Mouse (Mus musculus): ENCODE data around the gene Eif1ad.
"Not testable (repeated sequence)": the region's sequence is repeated elsewhere in the genome, so short reads cannot be mapped to it uniquely, and the experiment has no call there.

The Eif1ad gene

DNA sequence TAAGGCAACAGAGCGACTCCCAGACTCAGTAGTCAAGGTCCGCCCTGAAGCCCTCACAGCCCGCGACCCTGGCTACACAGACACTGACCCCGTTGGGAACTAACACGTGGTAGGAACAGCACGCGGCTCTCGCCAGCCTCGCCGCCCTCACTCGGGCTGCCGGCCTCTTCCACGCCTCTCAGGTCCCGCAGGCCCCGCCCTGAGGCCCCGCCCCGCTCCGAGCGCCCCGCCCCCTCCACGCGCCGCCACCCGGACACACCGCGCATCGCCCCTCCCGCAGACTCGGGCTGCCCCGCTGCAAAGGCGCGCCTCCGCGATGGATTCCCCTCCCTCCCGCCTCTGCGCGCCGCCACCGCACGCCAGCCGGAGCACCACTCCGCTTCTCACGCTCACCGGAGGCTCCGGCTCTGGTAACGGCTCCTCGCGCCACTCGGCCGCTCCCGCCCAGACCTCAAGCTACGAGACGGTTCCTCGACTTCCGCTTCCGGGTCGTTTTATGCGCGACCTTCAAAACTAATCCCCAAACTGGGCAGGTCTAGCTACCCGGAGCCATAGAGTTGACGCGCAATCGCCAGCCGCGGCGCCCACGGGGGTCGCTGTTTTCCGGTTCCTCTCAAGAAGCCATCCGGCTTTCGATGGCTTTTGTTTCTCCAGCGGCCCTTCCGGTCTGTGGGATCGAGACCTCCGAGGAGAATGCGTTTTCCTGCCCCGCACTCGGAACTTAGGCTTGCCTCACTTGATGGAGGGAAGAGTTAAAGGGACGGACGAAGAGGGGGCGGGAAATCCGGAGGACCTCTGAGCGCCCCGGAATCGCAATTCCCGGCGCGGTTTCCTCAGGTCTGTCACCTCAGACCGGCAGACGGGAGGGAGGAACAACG, at the start of gene Eif1ad:
Gene Eif1ad, plus strand, starts transcription at position 567 of the 878 bp plus-strand sequence.
- DNase-seq (ENCODE audit: low spot score in 2 of 2): peak; percentile 93 to 98

DNA sequence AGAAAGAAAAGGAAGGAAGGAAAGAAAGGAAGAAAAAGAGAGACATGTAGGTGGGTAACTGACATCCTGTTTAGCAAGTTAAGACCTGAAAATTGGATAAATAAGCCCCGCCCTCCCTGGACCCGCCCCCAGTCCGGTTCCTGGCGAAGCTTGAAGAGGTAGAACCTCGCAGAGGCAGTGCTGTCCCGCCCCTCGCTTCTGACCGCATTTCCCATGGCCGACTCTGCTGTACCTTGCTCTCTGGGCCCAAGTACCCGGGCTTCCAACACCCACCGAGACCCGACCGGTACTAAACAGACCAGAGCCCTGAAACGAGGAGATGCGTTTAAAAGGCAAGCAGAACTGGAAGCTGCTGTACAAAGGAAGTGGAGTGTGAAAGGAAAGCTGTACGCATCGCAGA, 42.7 kb upstream of the Eif1ad start:
- DNase-seq (ENCODE audit: low spot score in 2 of 2): no peak

DNA sequence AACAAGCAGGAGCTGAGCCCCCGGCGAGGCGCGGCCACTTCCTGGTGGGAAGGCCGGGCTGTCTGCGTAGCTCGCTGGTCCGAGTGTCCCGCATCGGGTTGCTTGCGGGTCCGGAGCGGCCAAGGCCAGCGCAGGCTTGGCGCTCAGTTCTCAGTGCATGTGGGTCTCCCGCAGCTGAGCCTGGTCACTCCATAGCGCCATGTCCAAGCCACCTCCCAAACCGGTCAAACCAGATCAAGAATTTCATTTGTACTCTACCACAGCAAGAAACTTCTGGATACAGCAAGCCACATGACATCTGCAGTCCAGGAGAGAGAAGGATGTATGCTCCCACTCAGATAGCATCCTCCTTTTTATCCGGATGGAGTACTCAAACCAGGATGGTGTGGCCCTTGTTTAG, 38.6 kb upstream of the Eif1ad start:
- DNase-seq (ENCODE audit: low spot score in 2 of 2): no peak

DNA sequence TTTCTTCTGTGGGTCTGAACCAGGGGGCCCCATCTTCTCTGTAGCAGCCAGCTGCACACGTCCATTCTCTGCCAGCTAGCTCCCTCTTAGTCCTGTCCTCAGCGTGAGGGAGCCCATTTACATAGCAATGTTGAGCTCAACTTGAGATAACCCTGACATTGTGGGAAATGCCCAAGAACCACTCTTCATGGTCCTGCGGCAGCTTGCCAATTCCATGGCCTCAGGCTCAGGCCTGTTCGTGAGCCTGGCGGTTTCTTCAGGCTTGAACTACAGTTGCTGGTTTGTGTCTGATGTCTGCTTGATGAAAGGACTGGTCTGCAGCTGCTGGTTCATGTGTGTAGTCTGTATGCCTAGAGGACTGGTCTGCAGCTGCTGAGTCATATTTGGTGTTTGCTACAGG, 31.8 kb upstream of the Eif1ad start:
- DNase-seq (ENCODE audit: low spot score in 2 of 2): no peak

DNA sequence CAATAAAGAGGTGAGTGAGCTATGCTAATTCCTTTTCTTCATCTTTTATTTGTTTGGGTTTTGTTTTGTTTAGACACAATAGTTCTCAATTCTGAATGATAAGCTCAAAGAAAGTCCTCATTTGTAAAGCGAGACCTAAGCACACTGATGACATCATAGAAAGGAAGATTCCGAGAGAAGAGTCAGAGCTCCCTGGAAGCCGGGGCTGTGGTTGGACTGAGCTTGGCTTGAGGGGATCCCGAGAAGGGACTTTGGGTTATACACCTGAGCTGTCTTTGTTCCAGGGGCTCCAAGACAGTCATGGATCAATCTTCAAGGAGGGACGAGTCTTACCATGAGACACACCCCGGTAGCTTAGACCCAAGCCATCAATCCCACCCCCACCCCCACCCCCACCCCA, 31.1 kb upstream of the Eif1ad start, which contains the start of gene Catsper1:
Gene Catsper1, plus strand, starts transcription at position 301 of the 400 bp plus-strand sequence.
- DNase-seq (ENCODE audit: low spot score in 2 of 2): no peak

DNA sequence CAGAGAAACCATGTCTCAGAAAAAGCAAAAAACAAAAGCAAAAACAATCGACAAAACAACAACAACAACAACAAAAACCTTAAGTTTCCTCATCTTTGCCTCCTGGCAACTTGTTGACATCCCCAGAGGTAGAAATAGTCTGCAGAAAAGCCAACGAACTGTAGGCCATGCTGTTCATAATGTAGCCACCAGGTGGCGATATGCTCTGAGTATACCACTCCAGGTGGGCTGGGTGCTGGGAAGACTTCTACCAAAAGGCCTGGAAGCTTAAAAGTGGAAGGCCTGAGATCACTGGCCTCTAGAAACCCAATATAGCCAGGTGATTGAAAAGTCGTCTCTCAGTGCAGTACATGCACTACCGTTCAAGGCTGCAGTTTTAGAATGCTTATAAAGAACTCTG, 28.6 kb upstream of the Eif1ad start:
- peak; percentile 78 to 82 for DNase-seq (ENCODE audit: low spot score in 2 of 2)

DNA sequence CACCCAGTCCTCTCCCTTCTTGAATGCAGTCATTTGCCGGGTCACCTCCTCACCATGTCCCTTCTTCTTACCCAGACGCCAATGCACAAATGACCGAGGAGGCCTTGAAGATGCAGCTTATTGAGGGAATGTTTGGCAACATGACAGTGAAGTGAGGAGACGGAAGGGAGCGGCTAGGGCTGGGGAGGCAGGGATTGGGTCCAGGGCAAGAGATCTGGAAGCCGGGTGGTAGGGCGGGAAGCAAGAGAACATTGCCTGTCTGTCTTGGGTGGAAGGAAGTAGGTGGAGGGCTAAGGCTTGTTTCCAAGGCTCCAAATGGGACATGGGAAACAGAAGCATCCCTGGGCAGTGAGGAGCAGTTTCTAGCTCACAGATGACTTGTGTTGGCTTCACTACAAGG, 25.2 kb upstream of the Eif1ad start:
- no peak for DNase-seq (ENCODE audit: low spot score in 2 of 2)

DNA sequence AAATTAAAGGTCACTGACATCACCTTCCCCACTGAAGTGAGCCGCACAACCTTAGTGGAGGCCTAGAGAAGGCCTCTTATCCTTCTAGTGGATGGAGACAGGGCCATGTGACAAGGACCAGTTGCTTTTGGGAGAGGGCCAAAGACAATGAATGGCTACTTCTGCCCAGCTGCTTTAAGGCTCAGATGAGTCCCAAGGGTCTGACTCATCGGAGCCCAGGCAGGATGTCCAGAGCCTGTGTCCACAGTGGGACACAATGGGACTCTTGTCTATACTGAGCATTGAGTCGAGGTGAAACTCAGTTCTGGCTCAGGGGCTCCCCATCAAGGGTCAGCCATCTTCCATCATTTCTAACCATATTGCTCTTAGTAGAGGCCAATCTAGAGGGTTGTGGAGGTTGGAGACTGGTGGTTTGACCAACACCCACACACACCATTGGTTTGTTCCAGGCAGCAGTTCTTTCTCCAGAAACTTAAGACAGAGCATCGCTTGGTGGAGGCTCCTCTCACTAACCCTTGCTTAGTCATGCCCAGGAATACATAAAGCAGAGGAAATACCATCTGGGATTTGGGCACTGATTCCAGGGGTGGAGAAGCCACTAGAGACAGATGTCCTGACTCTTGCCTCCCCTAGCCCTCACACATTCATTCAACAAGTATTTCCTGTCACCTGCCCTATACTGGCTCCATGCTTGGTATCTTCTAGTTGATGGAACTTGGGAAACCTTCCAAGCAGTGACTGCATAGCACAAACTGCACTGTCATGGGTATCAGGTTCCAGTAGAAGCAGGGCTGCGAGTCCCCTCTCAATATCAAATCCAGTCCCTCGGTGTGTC, 21.0 kb upstream of the Eif1ad start:
- no peak for DNase-seq (ENCODE audit: low spot score in 2 of 2)

DNA sequence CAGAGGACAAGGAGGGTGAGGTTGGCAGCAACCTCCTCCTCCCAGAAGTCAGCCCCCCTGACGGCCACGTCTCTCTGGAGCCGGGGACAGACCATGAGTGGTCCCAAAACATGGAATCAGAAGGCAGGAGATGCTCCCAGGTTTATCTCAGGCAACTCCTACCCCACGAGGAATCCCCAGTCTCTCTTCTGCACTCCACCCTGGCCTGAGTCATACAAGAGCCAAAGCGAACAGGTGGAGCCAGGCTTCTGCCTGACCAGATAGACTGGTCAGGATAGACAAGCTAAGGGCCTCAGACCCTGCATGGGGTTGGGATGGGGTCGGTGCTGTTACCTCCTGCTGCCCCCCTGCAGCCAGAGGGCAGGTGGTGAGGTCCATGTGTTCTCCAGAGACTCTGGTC, 18.5 kb upstream of the Eif1ad start:
- no peak for DNase-seq (ENCODE audit: low spot score in 2 of 2)

DNA sequence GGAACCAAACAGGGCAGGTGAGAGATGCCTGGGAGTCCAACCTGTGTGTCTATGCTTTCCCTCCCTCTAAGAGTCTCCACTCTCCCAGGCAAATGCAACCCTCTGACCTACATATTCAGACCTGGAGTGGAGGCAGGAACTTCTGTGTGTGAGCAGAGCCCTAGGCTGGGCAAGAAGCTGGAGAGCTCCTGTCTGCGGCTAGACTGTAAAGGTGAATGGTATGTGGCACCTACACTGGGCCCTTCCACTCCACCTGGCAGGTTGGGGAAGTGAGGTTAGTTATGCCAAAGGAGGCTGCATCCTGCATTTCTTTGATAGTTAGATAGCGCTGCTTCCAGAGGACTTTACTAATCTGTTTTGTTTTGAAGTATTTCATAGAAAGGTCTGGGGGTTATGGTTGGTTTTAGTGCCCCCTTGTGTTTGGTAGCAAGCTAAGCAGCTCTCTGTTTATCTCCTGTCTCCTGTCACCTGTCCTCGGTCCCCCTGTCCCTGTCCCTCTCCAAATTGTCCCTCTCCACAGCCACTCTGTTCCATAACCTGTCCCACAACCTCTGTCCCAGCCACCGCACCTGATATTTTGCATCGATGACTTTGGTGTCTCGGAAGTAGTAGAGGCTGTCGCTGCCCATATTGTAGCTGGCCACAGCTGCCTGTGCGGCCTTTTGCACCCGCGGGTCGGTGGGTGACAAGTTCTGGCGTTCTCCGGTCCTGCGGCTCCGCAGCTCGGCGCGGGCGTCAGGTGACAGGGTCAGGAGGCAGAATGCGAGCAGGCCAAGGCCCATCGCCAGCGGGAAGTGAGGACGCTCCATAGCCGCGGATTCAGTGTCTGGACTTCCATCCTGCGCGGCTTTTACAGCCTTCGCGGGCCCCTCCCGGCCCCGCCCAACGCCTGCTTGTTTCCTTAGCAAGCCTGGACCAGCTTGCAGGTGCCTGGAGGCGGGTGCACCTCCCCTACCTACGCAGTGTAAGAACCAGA, 17.7 kb upstream of the Eif1ad start:
- DNase-seq (ENCODE audit: low spot score in 2 of 2): peak; percentile 39 to 40

DNA sequence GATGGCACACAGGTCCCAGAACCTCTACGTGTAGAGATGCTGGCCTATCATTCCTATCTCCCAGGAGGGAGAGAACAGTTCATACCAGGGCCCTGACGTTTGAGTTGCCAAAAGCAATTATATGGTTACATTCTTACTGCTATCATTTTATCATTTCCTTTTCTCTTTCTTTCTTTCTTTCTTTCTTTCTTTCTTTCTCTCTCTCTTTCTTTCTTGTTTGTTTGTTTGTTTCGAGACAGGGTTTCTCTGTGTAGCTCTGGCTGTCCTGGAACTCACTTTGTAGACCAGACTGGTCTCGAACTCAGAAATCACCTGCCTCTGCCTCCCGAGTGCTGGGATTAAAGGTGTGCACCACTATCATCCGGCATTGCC, 17.1 kb upstream of the Eif1ad start, which contains the start of gene Cst6:
Gene Cst6, minus strand, starts transcription at position 73 of the 372 bp plus-strand sequence.
- DNase-seq (ENCODE audit: low spot score in 2 of 2): not testable (repeated sequence)

DNA sequence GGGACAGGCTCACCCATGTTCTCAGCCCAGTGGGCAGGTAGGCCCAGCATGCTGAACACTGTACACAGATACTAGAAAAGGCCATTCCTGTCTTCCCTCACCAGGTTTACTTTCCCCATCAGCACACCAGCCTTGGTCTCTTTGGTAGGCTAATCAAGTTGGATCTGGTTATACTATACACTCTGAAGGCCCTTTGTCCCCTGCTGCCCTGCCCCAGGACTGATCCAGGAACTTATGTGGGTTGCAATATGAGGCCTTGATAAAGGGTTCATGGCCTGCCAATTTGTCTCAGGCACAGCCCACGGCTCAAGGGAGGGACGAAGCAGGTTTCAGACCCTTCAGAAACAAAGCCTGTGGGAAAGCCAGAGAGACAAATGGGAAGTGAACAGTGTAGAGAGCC, 12.9 kb upstream of the Eif1ad start:
- DNase-seq (ENCODE audit: low spot score in 2 of 2): no peak

DNA sequence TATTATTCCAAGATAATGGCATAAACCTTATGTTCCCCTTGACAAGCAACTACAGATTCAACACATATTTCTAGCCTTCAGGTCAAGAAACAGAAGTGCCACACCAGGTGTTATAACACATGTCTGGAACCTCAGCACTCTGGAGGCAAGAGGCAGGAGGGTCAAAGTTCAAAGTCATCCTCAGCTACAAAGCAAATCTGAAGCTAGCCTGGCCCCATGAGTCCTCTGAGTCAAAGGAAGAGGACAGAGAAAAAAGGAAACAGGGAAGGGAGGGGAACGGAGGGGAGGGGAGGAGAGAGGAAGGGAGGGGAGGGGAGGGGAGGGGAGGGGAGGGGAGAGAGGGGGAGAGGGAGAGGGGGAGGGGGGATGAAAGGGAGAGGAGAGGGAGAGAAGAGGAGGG, 10.5 kb upstream of the Eif1ad start:
- no peak for DNase-seq (ENCODE audit: low spot score in 2 of 2)

DNA sequence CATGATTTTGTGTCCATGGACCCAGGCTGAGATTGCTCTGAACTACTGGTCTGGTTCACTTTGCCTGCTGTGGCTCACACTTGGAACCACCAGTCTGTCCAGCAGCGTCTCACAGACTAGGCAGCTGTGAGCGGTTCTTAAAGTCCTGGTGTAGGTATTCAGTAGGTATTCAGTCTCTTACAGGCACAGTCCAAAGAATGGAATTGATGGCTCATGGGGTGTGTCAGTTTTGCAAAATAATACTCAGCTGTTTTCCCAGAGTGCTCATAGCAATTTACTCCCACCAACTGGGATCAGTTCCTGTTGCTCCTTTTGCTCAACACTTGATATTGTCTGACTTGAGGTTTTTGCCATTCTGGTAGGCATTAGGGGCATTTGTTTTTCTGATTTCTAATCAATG, 4.4 kb upstream of the Eif1ad start:
- DNase-seq (ENCODE audit: low spot score in 2 of 2): no peak

DNA sequence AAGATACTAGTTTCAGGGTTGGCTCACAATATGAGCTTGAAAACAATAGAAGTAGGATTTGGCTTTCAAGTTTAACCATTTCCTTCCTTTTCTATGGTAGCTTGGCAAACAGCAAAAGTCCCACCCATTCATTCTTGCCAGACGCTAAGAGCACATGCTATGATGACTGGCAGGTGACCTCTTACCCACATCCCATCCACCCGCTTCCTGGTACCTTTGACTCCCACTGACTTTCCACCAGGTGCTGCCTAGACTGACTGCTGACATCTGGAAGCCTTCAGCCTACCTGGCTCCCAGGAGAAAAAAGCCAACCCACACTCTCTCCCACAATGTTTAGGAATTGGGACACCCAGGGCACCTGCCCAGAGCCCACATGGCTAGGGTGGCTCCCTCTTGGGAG, 2.4 kb upstream of the Eif1ad start:
- no peak for DNase-seq (ENCODE audit: low spot score in 2 of 2)

DNA sequence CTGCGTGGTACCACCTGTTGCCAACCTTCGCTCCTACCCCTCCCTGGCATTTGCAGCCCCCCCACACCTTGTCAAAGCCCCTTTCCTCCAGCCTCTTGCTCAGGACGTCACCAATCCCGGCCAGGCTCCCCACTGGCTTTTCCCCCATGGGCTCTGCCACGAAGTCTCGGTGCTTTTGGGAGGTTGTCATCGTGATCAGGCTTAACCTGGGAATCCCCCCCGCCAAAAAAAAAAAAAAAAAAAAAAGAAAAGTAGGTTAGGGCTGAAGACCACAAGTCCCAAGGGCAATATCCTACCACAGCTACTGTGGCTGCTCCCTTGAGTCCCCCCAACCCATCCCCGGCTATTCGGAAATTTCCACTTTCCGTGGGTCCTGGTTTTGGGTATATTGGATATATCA, 790 bp upstream of the Eif1ad start:
- no peak for DNase-seq (ENCODE audit: low spot score in 2 of 2)

DNA sequence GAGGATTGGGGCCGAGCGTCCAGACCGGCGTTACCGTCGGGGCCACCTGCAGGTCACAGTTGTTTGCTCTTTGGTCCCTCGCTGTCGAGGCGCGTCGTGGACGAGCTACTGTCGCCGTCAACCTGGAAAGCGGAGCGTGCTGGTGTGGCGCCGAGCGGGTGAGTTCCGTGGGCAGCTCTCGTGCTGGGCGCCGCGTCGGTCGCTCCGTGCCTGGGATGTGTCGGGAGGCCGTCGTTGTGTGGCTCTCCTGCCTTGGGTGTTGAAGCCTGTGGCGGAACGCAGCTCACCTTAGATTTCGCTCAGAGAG, 465 bp downstream of the Eif1ad start, which contains the start of gene Banf1:
Gene Banf1, minus strand, starts transcription at position 116 of the 307 bp plus-strand sequence.
- no peak for DNase-seq (ENCODE audit: low spot score in 2 of 2)

DNA sequence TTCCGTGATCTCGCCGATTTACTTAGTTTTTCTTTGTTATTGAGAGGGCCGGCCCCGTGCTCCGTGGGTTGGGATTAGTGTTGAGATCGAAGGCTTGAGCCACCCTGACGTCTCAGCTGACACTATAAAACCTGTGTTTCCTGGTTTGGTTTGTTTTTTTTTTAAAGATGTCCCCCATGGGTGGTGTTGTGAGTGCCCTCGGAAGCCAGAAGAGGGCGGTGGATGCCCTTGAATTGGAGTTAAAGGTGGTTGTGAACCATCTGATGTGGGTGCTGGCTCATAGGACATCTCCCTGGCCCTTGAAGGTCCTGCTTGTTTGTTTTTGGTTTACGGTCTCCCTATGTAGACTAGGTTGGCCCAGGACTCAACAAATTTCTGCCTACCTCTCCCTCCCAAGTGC, 914 bp downstream of the Eif1ad start:
- no peak for DNase-seq (ENCODE audit: low spot score in 2 of 2)

DNA sequence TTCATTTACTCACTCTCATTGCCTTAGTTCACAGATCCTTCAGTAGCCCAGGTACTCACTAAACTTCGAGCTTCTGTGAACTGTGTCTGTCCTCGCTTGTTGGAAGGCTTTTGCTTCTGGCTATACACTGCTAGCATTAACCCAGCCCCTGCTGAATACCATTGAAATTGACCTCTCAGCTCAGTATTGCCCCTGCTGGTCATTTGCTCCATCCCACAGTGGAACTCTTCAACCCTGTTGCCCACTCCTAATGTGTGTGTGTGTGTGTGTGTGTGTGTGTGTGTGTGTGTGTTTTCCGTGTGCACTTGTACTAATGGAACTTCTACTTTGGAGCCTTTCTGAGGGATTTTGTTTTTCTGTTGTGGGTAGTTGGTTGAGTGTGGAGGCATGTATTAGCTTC, 4.4 kb downstream of the Eif1ad start:
- DNase-seq (ENCODE audit: low spot score in 2 of 2): no peak

DNA sequence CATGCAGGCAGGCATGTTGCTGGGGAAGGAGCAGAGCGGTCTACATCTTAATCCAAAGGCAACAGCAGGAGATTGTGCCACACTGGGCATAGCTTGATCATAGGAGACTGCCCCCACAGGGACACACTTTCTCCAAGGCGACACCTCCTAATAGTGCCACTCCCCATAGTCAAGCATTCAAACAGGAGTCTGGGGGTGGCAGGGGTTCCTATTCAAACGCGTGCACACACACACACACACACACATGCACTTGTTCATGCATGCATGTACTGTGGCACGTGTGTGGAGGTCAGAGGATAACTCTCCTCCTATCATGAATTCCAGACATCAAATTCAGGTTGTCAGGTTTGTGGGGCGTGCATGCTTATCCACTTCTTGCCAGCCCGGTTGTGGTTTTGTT, 6.2 kb downstream of the Eif1ad start:
- DNase-seq (ENCODE audit: low spot score in 2 of 2): no peak

DNA sequence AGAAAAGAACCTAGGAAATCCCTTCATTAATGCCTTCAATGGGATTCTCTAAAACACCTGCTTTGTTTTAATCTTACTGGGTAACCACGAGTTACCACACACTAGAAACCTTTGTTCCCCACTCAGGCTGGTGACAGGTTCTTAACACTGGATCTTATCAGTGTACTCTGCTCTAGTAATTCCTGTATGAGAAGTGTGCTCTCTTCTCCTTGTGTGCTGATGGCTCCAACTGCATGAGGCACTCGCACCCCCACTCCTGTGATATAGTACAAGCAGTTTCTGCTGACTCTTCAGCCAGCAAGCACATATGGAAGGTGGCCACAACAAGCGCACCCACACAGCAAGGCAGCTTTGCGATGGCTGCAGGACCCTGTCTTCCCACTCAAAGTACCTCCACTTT, 7.6 kb downstream of the Eif1ad start:
- no peak for DNase-seq (ENCODE audit: low spot score in 2 of 2)

DNA sequence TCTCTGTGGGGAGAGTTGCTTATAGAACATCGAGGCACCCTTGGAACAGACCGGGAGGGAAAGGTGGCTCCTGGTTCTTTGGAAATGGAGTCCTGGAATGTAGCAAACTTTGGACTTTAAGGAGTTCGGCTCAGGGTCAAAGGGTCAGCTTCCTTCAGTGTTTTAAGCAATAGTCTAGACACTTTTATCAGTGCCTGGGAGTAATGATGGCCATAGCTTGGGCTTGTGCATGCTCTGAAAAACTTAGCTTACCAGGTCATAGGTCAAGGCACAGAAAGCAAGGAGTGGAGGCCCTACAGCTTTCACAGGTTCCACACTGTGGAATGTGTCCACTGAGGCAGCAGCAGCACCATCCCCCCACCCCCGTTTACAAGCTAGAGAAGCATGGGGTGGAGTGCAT, 8.2 kb downstream of the Eif1ad start:
- no peak for DNase-seq (ENCODE audit: low spot score in 2 of 2)
